Mouse (Mus musculus): Measurements from ENCODE around the gene Tmem229b. TPM values are rescaled to one million over a fixed set of nuclear protein-coding genes. Genes with fewer than 3 reads are reported as not detected.

The Tmem229b gene
- total RNA-seq, 2 experiments from 2014 or later, result 7.0 to 10.4 TPM

- intact Hi-C loops (cut with DNase I), result no loop called here
- no peak for DNase-seq
These were observed 3.1 kb upstream of the Tmem229b start for GRCm38 (mm10) chr12:79010569-79010968.

DNA sequence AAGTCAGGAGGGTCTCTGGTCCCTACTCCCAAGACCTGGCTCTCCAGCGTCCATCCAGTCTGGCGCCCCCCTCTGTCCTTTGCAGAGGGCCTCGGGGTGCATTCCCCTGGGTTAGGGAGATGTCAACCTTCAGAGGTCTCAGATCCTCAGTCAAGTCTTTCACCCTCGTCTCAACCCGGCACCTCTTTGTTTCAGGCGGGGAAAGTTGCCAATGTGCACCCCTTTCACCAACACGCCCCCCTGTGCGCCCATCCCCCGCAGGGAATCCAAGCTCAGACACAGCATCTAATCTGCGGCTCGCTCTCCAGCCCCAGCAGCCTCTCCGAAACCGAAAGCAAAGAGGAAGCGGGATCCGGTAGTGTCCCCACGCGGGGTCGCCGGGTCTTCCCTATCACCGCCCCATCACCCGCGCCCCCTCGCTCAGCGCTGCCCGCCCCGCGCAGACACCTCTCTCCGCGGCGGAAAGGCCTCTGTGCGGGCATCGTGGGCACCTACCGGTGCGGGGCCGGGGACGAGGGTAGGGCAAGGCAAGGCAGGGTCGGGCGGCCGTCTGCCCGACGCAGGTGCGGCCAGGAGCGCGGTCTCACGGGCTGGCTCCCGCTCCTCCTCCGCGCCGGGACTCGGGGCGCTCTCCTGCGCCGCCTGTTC, 825 bp downstream of the Tmem229b start:
- peak; percentile 28 to 52 for DNase-seq
- intact Hi-C loops (cut with DNase I), result loop anchor here (5.0 kb wide), 1 partner anchor 89 kb away; no protein-coding TSS in a partner anchor

GRCm38 (mm10) chr12:79006076-79006475, 1.4 kb downstream of the Tmem229b start:
- DNase-seq, result no peak
- intact Hi-C loops (cut with DNase I), result loop anchor here (5.0 kb wide), 1 partner anchor 89 kb away; no protein-coding TSS in a partner anchor

- DNase-seq, result no peak
- intact Hi-C loops (cut with DNase I), result loop anchor here (5.0 kb wide), 1 partner anchor 88 kb away; no protein-coding TSS in a partner anchor
These were observed 2.0 kb downstream of the Tmem229b start for GRCm38 (mm10) chr12:79005456-79005855.

- DNase-seq, result no peak
- intact Hi-C loops (cut with DNase I), result no loop called here
These were observed 4.4 kb downstream of the Tmem229b start for GRCm38 (mm10) chr12:79002978-79003377.

- intact Hi-C loops (cut with DNase I), result no loop called here
- no peak for DNase-seq
These were observed 5.0 kb downstream of the Tmem229b start for GRCm38 (mm10) chr12:79002406-79002805.

GRCm38 (mm10) chr12:78996711-78997110, 10.7 kb downstream of the Tmem229b start:
- no peak for DNase-seq
- intact Hi-C loops (cut with DNase I), result no loop called here

- intact Hi-C loops (cut with DNase I), result no loop called here
- DNase-seq, result no peak
These were observed 11.2 kb downstream of the Tmem229b start for GRCm38 (mm10) chr12:78996271-78996670.

DNA sequence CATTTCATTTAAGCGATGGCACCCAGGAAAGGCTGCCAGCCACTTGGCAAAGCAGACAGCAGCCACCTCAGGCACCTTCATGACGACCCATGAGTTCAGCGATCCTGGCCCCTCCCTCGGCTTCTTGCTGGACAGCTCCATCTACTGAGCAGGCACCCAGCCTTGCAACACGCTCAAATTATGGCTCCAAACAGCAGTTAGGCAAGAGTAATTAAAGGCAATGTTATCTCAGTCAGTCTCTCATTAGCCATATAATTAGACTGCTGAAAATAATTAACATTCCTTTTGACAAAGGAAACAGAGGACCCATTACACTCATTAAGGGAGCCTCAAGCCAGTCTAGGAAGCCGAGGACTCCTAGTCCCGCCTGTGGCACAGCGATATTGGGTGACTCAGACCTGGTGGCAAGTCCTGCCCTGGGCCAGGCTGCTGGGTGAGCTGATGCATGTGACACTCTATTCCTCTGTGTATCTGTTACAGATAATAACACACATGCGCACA, 19.8 kb downstream of the Tmem229b start:
- no peak for DNase-seq
- intact Hi-C loops (cut with DNase I), result loop anchor here (2.0 kb wide), 1 partner anchor 69 kb away; no protein-coding TSS in a partner anchor

DNA sequence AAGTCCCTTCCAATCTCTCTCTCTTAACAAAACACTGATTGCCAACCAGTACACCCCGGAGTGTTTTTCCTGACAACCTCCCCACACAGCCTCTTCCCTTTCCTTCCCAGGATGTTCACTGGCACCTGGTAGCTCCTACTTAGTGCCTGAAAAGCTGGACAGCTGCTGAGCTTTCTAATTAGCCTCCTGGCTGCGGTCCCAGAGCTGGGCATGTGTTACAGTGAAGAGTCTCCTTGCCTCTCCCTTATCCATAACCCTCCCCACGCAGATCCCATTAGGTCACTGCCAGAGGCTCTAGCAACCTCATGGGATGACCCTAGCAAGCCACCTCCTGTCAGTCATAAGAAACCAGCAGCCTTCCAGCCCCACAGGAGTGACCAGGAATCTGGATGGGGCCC, 23.4 kb downstream of the Tmem229b start:
- intact Hi-C loops (cut with DNase I), result no loop called here
- DNase-seq, result peak; percentile 54 to 71

DNA sequence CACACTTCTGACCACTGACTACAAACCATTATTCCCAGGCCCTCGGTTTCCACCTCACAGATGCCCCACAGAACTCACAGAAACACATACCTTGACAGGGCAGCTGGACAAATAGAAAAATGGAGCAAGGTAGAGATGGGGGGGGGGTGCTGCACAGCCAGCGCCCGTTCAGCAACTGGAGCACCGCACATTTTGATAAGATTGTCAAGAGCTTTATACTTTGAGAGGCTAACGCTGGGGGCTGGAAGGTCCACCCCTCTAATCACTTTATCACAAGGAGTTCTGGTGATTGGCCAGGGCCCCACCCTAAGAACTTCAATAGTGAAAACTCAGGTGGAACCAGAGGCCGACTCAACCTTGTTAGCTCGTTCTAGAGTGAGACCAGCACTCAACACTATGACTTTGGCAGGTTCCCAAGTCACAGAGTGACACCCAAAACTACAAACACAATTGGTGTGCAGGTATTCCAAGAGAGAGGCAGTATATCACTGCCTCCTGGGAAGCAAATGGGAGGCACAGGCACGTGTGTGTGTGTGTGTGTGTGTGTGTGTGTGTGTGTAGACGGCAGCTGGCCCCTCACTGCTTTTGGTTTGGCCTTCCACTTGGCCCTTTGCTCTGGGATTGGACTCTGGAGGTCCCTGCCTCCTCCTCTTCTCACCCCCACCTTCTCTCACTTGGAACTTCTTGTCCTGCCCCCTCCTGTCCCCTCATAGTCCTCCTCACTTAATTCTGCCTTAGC, 24.0 kb downstream of the Tmem229b start:
- DNase-seq, result no peak
- intact Hi-C loops (cut with DNase I), result no loop called here

- DNase-seq, result no peak
- intact Hi-C loops (cut with DNase I), result no loop called here
These were observed 25.2 kb downstream of the Tmem229b start for GRCm38 (mm10) chr12:78981938-78982825.

DNA sequence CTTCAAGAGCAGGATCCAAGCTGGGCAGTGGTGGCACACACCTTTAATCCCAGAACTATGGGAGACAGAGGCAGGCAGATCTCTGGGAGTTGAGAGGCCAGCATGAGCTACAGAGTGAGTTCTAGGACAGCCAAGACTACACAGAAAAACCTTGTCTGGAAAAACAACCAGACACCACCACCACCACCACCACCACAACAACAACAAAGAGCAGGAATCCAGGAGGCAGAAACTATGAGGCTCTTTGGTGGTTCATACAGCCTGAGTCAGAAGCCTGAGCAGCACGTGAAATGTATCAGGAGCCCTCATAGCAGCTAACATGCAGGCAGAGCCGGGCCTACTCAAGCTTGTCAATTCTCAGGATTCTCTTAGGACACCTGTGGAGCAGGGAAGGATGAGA, 26.3 kb downstream of the Tmem229b start:
- intact Hi-C loops (cut with DNase I), result no loop called here

GRCm38 (mm10) chr12:78980683-78981091, 26.7 kb downstream of the Tmem229b start:
- no peak for DNase-seq
- intact Hi-C loops (cut with DNase I), result no loop called here

More for the DNA sequence above, 26.3 kb downstream of the Tmem229b start:
- DNase-seq, result no peak

DNA sequence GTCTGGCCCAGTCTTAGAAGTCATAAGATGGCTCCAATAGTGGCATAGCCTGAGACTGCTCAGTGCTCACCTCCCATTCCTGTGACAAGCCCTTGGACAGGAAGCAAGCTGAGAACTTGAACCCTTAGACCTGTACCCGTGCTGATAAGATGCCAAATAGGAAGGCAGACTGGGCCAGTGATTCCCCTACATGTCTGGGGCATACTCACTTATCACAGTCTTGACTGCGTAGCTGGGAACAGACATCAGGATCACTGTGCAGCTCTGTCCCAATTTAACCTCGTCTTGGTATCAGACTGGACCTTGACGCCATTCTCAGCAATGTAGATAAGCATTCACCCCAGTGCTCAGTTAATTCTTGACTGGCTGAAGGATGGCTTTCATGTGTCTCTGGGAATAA, 29.9 kb downstream of the Tmem229b start:
- intact Hi-C loops (cut with DNase I), result no loop called here
- DNase-seq, result no peak

DNA sequence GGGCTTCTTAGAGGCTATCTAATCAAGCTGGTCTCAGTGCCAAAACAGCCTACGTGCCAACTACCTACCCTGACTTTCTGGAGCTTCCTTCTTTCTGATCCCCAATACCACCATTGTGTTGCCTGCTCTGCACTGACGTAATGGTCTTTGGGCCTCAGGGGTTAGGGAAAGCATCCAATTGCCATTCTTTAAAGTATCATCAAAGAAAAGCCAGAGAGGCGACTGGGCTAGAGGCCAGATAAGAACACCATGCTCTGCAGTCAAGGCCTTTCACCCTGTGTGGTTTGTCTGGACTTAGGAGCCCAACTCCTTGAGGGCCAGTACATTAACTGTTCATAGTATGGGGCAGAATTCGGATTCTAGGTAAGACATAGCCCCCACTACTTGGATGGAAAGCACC, 30.3 kb downstream of the Tmem229b start:
- no peak for DNase-seq
- intact Hi-C loops (cut with DNase I), result no loop called here

- no peak for DNase-seq
- intact Hi-C loops (cut with DNase I), result no loop called here
These were observed 31.6 kb downstream of the Tmem229b start for GRCm38 (mm10) chr12:78975836-78976235.

DNA sequence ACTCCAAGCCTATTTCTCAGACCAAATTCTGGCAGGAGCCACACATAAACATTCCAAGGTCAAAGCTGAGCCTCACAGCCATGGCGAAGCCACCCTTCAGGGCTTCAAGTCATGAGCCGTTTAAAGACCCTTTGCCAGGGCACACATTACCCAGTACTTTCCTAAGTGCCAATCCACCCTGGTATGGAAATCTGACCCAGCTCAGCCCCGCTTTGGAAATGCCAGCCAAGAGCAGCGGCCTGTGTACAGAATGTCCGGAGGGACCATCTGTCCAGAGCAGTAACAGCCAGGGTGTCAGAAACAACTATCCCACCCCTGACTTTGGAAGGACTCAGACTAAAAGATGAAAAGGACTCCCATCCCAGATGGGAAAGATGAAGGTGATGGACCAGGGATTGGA, 32.7 kb downstream of the Tmem229b start:
- peak; percentile 43 to 61 for DNase-seq
- intact Hi-C loops (cut with DNase I), result no loop called here

- no peak for DNase-seq
- intact Hi-C loops (cut with DNase I), result no loop called here
These were observed 33.6 kb downstream of the Tmem229b start for GRCm38 (mm10) chr12:78973779-78974178.

- DNase-seq, result peak in 1 of 2 experiments; percentile 54
- intact Hi-C loops (cut with DNase I), result no loop called here
These were observed 35.8 kb downstream of the Tmem229b start for GRCm38 (mm10) chr12:78971649-78972048.

DNA sequence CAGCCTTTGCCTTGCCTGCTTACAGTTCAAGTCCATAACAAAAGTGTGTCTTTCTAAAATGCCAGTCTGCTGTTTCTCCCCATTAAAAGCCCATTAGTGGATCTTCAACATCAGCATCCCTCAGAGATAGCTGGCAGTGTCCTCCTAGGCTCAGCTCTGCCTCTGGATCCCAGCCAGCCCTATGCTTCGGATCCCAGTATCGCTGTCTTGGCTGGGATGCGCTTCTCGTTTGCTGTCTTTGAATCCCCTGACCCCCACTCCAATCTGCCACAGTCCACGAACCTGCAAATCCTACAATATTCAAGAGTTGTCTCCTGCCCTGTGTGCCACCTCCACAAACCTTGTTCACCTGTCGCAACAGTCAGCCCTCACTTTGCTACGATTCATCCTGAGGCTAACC, 36.7 kb downstream of the Tmem229b start:
- DNase-seq, result no peak
- intact Hi-C loops (cut with DNase I), result no loop called here
